Mouse (Mus musculus) lung, postnatal 0 days (tissue): ENCODE results near the gene Arhgap40.

Source experiments
- CTCF ChIP-seq: IDR thresholded peaks from 2 replicates; pipeline ENCODE4 v1.5.1; 2016; ENCODE audit warnings: antibody characterized with exemption, mild to moderate bottlenecking
- EP300 ChIP-seq: IDR thresholded peaks from 2 replicates; pipeline ENCODE4 v1.6.1; 2016; ENCODE audit warnings: antibody characterized with exemption, mild to moderate bottlenecking, control low read depth

DNA sequence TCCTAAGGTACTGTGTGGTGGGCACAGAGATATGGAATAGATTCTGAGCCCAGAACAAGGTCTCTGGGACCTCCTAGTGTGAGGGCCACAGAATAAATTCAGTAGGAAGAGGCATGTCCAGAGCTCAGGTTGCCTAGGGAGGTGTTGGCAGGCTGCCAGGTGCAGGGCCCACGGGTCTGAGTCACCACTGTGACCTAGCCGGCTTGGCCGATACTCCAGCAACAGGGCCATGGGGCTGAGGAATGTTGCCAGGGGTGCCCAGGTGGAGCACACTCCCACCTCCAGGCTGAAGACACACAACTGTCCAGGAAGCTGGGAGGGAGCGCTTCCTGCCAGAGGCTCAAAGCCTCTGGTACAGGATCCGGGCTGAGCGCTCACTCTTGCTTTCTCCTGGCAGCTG, 1.9 kb upstream of the Arhgap40 start:
- TF ChIP-seq CTCF: no peak
- TF ChIP-seq EP300: no peak
